Mouse (Mus musculus) bone marrow macrophage, adult 2 months (primary cell): ENCODE results near the gene Chaf1a.

ENCODE experiments used
- CTCF ChIP-seq: IDR thresholded peaks from 2 replicates; pipeline ENCODE4 v1.5.1; 2012; ENCODE audit warnings: low read depth, mild to moderate bottlenecking, low read length, moderate library complexity
- POLR2A ChIP-seq: IDR thresholded peaks from 2 replicates; pipeline ENCODE4 v1.6.1; 2012; ENCODE audit warnings: mild to moderate bottlenecking, low read depth, low read length, borderline replicate concordance

DNA sequence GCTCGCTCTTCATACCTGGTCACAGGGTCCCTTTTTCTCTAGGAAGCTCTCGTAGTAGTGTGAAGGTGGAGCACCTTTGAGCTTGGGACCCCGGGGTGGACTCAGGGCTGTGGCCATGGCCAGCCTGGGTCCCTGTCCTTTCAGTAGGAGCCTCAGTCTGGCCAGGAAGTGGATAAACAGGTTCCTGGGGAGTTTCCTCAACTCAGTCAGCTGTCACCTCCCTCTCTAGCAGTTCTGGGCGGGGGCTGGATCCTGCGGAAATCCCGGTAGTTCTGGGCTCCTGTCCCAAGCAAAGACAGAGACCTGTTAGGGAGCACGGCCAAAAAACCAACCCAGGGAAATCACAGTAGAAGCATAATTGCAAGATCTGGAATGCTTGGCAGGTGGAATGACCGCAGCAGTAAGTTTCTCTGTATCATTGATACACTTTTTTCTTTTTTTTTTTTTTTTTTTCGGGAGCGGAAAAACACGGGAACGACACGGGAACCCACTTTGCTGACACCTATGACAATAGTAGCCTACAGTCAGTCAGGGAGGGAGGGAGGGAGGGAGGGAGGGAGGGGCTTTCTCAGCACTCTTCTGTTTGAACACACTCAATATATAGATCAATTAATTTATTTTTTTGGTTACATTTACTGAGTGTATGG is 34.7 kb upstream of the Chaf1a start, which contains the start of the genes Stap2 and Mpnd:
- TF ChIP-seq POLR2A (no peak), CTCF (no peak)
